Mouse (Mus musculus) heart, adult 2 months (tissue): ENCODE data around the gene Suco.

ENCODE experiments used
- CTCF ChIP-seq: fragments of 200-600 bp; IDR thresholded peaks from 2 replicates; pipeline ENCODE4 v1.8.1; 2022; ENCODE audit warnings: antibody characterized with exemption, mild to moderate bottlenecking, moderate library complexity
- EP300 ChIP-seq: fragments of 200-500 bp; IDR thresholded peaks from 2 replicates; pipeline ENCODE4 v1.6.1; 2011; ENCODE audit warnings: low read depth, low read length, control low read depth; ENCODE audit not compliant: insufficient read depth
- POLR2A ChIP-seq: fragments of 200-500 bp; IDR thresholded peaks from 2 replicates; pipeline ENCODE4 v1.6.1; 2011; ENCODE audit warnings: mild to moderate bottlenecking, low read depth, low read length, control low read depth; ENCODE audit not compliant: insufficient read depth

GRCm38 (mm10) chr1:161809428-161809827 lies 67.1 kb downstream of the Suco start:
- no peak for TF ChIP-seq POLR2A
- no peak for TF ChIP-seq CTCF
- no peak for TF ChIP-seq EP300
